ENCODE assay signal across 9 mouse cellular contexts in the genomic region with DNA sequence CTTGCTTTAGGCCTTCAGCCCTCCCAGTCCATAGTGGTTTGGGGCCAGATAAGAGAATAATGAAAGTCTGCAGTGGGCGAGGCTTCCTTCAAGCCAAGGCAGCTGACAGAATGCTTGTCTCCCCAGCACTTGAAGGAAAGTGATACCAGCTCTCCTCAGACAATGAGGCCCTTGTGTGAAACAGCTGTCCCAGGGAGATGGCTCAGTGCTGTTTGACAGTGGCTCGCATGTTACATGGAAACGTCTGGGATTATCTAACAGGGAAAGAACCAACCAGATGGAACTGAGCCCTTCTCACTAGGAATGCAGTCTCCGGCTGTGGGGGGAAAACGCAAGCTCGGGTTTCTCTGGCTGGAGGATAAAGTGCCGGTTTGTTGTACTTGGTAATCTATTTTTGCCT. TPM values are rescaled to one million over a fixed set of nuclear protein-coding genes. Genes with fewer than 3 reads are reported as not detected.
DNase-seq lines count a peak whose midpoint lies in the region; ATAC-seq and TF ChIP-seq lines count a peak whose summit lies in the region.
"Had no signal": no experiment of that assay in that cellular context is flagged by ENCODE, and none has a peak within 500 bp of the region (broad histone marks: within the 10 kb centered on the region; RNA-seq: fewer than 3 reads in every experiment).

No protein-coding gene starts in this region.

- TF ChIP-seq POLR2A in kidney, adult 2 months (IDR thresholded peaks at IDR 0.05; ENCODE audit: low read depth, low read length): no peak

- no peak overlapping the region for H3K4me3 ChIP-seq in kidney, adult 2 months (ENCODE audit: insufficient read depth, low read depth, low read length)
- no peak overlapping the region for H3K4me3 ChIP-seq in forebrain, embryonic 11.5 days (ENCODE audit: low read depth, low read length)
- no peak overlapping the region for H3K4me3 ChIP-seq in limb, embryonic 12.5 days (replicated peaks)

- WGBS in kidney, adult 2 months: 44% methylated on average over 7 of the region's 7 CpGs
- WGBS in forebrain, embryonic 11.5 days: 9% methylated on average over 7 of the region's 7 CpGs
- 32% methylated on average over 7 of the region's 7 CpGs for WGBS in limb, embryonic 12.5 days

- DNase-seq in kidney, postnatal 4 days: peak; percentile 29 to 45
- no peak for DNase-seq in kidney, adult 2 months
- DNase-seq in forebrain, embryonic 11.5 days (ENCODE audit: low spot score): peak; percentile 56
- peak; percentile 8 to 46 for DNase-seq in heart, postnatal 14 days
- peak; percentile 53 to 67 for DNase-seq in right cerebral cortex, postnatal 10 days (ENCODE audit: low spot score in 2 of 2)
- DNase-seq in adrenal gland, adult 2 months: no peak
- DNase-seq in natural killer cell, adult 2 months (ENCODE audit: low spot score in 2 of 2): no peak

- H3K9me3 ChIP-seq in forebrain, embryonic 11.5 days (ENCODE audit: control insufficient read depth, low read length): no peaks in the 10 kb centered on the region
- H3K9me3 ChIP-seq in limb, embryonic 12.5 days: no peaks in the 10 kb centered on the region

- H3K4me1 ChIP-seq in kidney, adult 2 months (ENCODE audit: control insufficient read depth, insufficient read depth, low read length): peaks cover 3% of the 10 kb centered on the region; the same call in 1 of the 2 replicates
- H3K4me1 ChIP-seq in forebrain, embryonic 11.5 days (replicated peaks; ENCODE audit: control insufficient read depth, insufficient read depth, low read length): peaks cover 9% of the 10 kb centered on the region; the same call in 1 of the 2 replicates
- no peaks in the 10 kb centered on the region; the same call in 1 of the 2 replicates for H3K4me1 ChIP-seq in limb, embryonic 12.5 days (replicated peaks)

- H3K4me2 ChIP-seq in forebrain, embryonic 11.5 days (ENCODE audit: low read depth, low read length, severe bottlenecking): 0 out of 2 replicates have a peak overlapping the region, but pooled peaks have one; percentile 1
- 0 out of 2 replicates have a peak overlapping the region, but pooled peaks have one; percentile 10 for H3K4me2 ChIP-seq in limb, embryonic 12.5 days

- H3K36me3 ChIP-seq in kidney, adult 2 months (ENCODE audit: control insufficient read depth, insufficient read depth, low read length): no peaks in the 10 kb centered on the region
- no peaks in the 10 kb centered on the region for H3K36me3 ChIP-seq in forebrain, embryonic 11.5 days (ENCODE audit: control insufficient read depth, insufficient read depth, low read length)
- H3K36me3 ChIP-seq in limb, embryonic 12.5 days: no peaks in the 10 kb centered on the region
- H3K36me3 ChIP-seq: G1E had no signal

- TF ChIP-seq CTCF in kidney, adult 2 months (conservative IDR thresholded peaks at IDR 0.05; ENCODE audit: insufficient read depth, insufficient read length, low read depth, low read length): no peak

- H3K9ac ChIP-seq in forebrain, embryonic 11.5 days (ENCODE audit: low read length): no peak overlapping the region
- H3K9ac ChIP-seq in limb, embryonic 12.5 days (replicated peaks): no peak overlapping the region

- no peaks in the 10 kb centered on the region for H3K27me3 ChIP-seq in kidney, adult 2 months (replicated peaks; ENCODE audit: control insufficient read depth, insufficient read depth, low read length)
- H3K27me3 ChIP-seq in forebrain, embryonic 11.5 days (ENCODE audit: control insufficient read depth, insufficient read depth, low read length): no peaks in the 10 kb centered on the region
- no peaks in the 10 kb centered on the region for H3K27me3 ChIP-seq in limb, embryonic 12.5 days

- intact Hi-C loops in heart, postnatal 14 days (cut with DNase I): no loop called here

- ATAC-seq in forebrain, embryonic 11.5 days (replicated peaks; ENCODE audit: low FRiP score): peak; percentile 81
- ATAC-seq in limb, embryonic 12.5 days (ENCODE audit: insufficient number of reproducible peaks, insufficient read depth, low FRiP score, low TSS enrichment, low read depth): peak; percentile 63

- no peak overlapping the region for H3K27ac ChIP-seq in kidney, adult 2 months (ENCODE audit: insufficient read depth, low read depth, low read length)
- peak overlapping the region; percentile 51; the same call in 1 of the 2 replicates for H3K27ac ChIP-seq in forebrain, embryonic 11.5 days (ENCODE audit: low read depth, low read length)
- peak overlapping the region; percentile 64; the same call in 1 of the 2 replicates for H3K27ac ChIP-seq in limb, embryonic 12.5 days

RNA-seq across cellular contexts. Expression of gene Tgif1, which starts 59.1 kb away (rescaled TPM):
- 20.1 and 20.7 TPM in 2 replicates for polyA plus RNA-seq in kidney, adult 2 months (2012; rRNA removed)
- polyA plus RNA-seq in forebrain, embryonic 11.5 days (2014; fragmentation: Nextera tagmentation; extraction: Ambion mirVana): 60.7 and 63.5 TPM in 2 replicates
- total RNA-seq in heart, postnatal 14 days (2021): 10 to 100 TPM in 1 of 2 experiments, 1 to 10 TPM in 1; 8.5 to 10.1 TPM
- 130 and 136 TPM in 2 replicates for polyA plus RNA-seq in limb, embryonic 12.5 days (2016; fragmentation: Nextera tagmentation; extraction: Ambion mirVana)
- 10 to 100 TPM; 39.3 to 56.3 TPM for total RNA-seq in adrenal gland, adult 2 months (2021)
- polyA plus RNA-seq in adrenal gland, adult 2 months (2012; rRNA removed): 27.8 and 30.3 TPM in 2 replicates

Comparison
In these comparisons a context has a peak if more than half of its experiments do, and no peak if none do; other contexts are left out.
1. DNase-seq: peak in kidney, postnatal 4 days (2 of 2), forebrain, embryonic 11.5 days (single experiment), heart, postnatal 14 days (2 of 2) and right cerebral cortex, postnatal 10 days (2 of 2); none in kidney, adult 2 months (single experiment), adrenal gland, adult 2 months (single experiment) and natural killer cell, adult 2 months (0 of 2).